Mouse (Mus musculus): ENCODE measurements around the gene Rnf5. TPM values are rescaled to one million over a fixed set of nuclear protein-coding genes. Genes with fewer than 3 reads are reported as not detected.
A peak's percentile ranks its signal among the peaks of the same experiment; 100 is the strongest.

Gene Rnf5
- polyA plus RNA-seq, 1 experiment, result 175 TPM

DNA sequence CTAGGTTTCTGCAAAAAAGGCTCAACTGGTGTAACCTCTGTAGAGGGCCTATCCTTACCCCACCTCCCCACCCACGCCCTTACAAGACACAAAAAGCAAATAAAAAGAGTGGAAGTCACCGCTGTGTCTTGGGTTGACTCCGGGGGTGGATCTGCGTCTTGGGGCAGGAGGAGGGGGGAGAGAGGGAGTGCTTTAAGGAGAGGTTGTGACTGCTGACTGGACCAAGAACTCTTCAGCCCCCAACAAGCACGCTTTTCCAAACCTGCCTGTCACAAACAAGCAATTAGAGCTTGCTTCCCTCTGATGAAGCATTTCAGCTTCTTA is 25.1 kb upstream of the Rnf5 start:
- no peak for TF ChIP-seq POLR2A (IDR thresholded peaks at IDR 0.05; ENCODE audit: control insufficient read depth, extremely low read depth, insufficient read depth, low read length, poor library complexity)
- no peak for TF ChIP-seq CTCF (IDR thresholded peaks at IDR 0.05; ENCODE audit: borderline replicate concordance, control insufficient read depth, extremely low read depth, insufficient read depth, low read length, poor library complexity)
- H3K4me3 ChIP-seq (ENCODE audit: control insufficient read depth, insufficient read depth, low read length), result peak overlapping the region; percentile 89
- 19% methylated on average over 5 of the region's 5 CpGs for WGBS
- no peaks in the 10 kb centered on the region; the same call in 1 of the 2 replicates for H3K36me3 ChIP-seq (ENCODE audit: control insufficient read depth, insufficient read depth, low read length)
- no peaks in the 10 kb centered on the region for H3K27me3 ChIP-seq (ENCODE audit: control insufficient read depth, insufficient read depth, low read length)
- peaks cover 39% of the 10 kb centered on the region for H3K4me1 ChIP-seq (replicated peaks; ENCODE audit: control insufficient read depth, insufficient read depth, low read length)
- H3K27ac ChIP-seq (ENCODE audit: control insufficient read depth, insufficient read depth, low read length), result peak overlapping the region; percentile 91
- DNase-seq, result peak; percentile 58

DNA sequence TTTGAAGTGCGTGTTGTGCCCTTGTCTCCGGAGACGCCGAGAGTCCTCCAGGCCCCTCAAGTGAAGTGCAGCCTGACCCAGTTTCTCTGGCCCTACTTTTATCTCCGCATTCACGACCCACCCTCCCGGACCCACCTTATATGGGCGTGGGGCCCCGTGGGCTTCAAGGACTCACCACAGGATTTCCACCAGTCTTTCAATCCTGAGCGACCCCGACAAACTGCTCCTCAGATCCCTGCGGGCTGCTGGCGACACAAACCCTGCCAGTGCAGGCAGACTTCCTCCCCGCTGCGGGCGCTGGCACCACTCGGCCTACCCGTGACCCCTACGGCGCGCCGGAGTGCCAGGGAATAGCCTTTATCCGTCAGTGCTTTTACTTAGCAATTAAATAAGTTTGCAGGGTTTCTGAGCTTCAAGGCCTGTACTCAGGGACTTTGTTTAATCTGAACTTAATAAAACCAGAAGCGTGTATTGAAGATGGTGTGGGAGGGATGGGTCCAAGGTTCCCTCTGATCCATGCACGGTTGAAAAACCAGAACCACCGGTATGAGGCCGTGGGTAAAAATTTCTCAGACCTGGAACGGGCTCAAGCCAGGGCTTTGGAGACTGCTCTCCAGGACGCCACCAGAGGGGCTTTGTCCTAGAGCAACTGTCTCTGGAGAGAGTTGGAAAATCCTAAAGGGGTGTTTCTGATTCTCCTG is 24.6 kb upstream of the Rnf5 start, which contains the start of gene Ppt2:
Gene Ppt2, minus strand, starts transcription at position 568 of the 701 bp plus-strand sequence.
- peaks cover 35% of the 10 kb centered on the region for H3K4me1 ChIP-seq (replicated peaks; ENCODE audit: control insufficient read depth, insufficient read depth, low read length)
- no peaks in the 10 kb centered on the region for H3K27me3 ChIP-seq (ENCODE audit: control insufficient read depth, insufficient read depth, low read length)
- 6% methylated on average over 29 of the region's 29 CpGs for WGBS
- H3K4me3 ChIP-seq (ENCODE audit: control insufficient read depth, insufficient read depth, low read length), result peak within 1 kb of the TSS; percentile 97
- H3K27ac ChIP-seq (ENCODE audit: control insufficient read depth, insufficient read depth, low read length), result peak within 1 kb of the TSS; percentile 91
- H3K36me3 ChIP-seq (ENCODE audit: control insufficient read depth, insufficient read depth, low read length), result no peaks in the 10 kb centered on the region; the same call in 1 of the 2 replicates
- no peak for TF ChIP-seq CTCF (IDR thresholded peaks at IDR 0.05; ENCODE audit: borderline replicate concordance, control insufficient read depth, extremely low read depth, insufficient read depth, low read length, poor library complexity)
- peak; percentile 38; the same call in 1 of the 2 replicates for TF ChIP-seq POLR2A (IDR thresholded peaks at IDR 0.05; ENCODE audit: control insufficient read depth, extremely low read depth, insufficient read depth, low read length, poor library complexity)
- peak; percentile 69 for DNase-seq

DNA sequence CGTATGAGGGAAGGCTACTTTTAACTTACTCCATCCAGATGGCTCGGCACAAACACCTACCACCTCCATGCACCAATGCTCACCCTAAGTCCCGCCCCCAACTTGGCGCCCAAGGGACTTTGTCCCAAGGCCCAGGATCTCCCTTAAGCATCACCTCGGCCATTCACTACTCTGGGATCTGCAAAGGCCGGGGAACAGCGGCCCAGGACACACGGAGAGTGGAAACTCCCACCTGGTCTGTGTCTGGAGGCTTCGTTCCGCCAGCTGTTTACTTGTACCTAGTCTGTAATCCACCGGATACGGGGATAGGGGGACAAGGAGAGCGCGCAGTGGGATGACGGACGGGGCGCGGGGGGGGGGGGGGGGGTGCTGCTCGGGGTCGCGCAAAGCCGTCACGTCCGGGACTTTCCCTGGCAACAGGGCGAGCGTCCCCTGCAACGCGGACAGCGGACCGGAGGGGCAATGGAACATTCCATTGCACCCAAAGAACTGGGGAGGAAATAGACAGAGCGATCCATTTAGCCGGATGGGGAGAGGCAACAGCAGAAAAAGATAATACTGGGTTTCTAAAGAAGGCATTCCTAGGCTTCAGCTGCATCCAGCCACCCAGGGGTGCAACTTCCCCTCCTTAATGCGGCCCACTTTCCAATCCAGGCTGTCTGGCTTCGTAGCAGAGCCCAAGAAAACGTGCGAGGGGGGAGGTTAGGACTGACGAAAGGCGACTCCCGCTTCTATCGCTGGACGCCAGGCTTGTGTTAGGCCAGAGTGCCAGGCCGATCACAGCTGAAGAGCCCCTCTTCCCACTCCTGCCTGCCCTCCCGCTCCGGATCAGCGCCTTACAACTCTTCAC is 23.8 kb upstream of the Rnf5 start:
- Histone ChIP-seq H3K36me3 (ENCODE audit: control insufficient read depth, insufficient read depth, low read length) (peaks cover 7% of the 10 kb centered on the region), H3K27ac (ENCODE audit: control insufficient read depth, insufficient read depth, low read length) (peak overlapping the region; percentile 91), H3K4me3 (ENCODE audit: control insufficient read depth, insufficient read depth, low read length) (peak overlapping the region; percentile 89), H3K4me1 (replicated peaks; ENCODE audit: control insufficient read depth, insufficient read depth, low read length) (peaks cover 32% of the 10 kb centered on the region), H3K27me3 (ENCODE audit: control insufficient read depth, insufficient read depth, low read length) (no peaks in the 10 kb centered on the region)
- TF ChIP-seq CTCF (IDR thresholded peaks at IDR 0.05; ENCODE audit: borderline replicate concordance, control insufficient read depth, extremely low read depth, insufficient read depth, low read length, poor library complexity), result no peak
- TF ChIP-seq POLR2A (IDR thresholded peaks at IDR 0.05; ENCODE audit: control insufficient read depth, extremely low read depth, insufficient read depth, low read length, poor library complexity), result no peak
- peak; percentile 80 for DNase-seq
- WGBS, result under 1% methylated on average over 45 of the region's 45 CpGs

DNA sequence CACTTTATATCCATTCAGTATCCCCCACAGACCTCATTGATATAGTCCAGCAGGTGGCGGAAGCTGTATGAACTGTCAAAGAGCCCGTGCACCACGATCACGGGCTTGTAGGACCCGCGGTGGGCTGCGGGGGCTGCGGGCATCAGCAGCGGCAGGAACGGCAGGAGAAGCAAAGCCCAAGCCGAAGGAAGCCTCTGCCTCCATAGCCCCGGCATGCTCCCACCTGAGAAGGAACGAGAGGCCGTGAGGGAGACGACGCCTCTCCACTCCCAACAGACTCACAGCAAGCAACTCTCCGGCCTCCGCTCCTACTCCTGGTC is 23.2 kb upstream of the Rnf5 start:
- TF ChIP-seq CTCF (IDR thresholded peaks at IDR 0.05; ENCODE audit: borderline replicate concordance, control insufficient read depth, extremely low read depth, insufficient read depth, low read length, poor library complexity) (0 out of 2 replicates have a peak, but pooled peaks have one; percentile 64), POLR2A (IDR thresholded peaks at IDR 0.05; ENCODE audit: control insufficient read depth, extremely low read depth, insufficient read depth, low read length, poor library complexity) (no peak)
- Histone ChIP-seq H3K4me1 (replicated peaks; ENCODE audit: control insufficient read depth, insufficient read depth, low read length) (peaks cover 27% of the 10 kb centered on the region), H3K4me3 (ENCODE audit: control insufficient read depth, insufficient read depth, low read length) (peak overlapping the region; percentile 89), H3K27ac (ENCODE audit: control insufficient read depth, insufficient read depth, low read length) (peak overlapping the region; percentile 89), H3K36me3 (ENCODE audit: control insufficient read depth, insufficient read depth, low read length) (peaks cover 13% of the 10 kb centered on the region), H3K27me3 (ENCODE audit: control insufficient read depth, insufficient read depth, low read length) (no peaks in the 10 kb centered on the region)
- under 1% methylated on average over 18 of the region's 18 CpGs for WGBS
- DNase-seq, result peak; percentile 58

DNA sequence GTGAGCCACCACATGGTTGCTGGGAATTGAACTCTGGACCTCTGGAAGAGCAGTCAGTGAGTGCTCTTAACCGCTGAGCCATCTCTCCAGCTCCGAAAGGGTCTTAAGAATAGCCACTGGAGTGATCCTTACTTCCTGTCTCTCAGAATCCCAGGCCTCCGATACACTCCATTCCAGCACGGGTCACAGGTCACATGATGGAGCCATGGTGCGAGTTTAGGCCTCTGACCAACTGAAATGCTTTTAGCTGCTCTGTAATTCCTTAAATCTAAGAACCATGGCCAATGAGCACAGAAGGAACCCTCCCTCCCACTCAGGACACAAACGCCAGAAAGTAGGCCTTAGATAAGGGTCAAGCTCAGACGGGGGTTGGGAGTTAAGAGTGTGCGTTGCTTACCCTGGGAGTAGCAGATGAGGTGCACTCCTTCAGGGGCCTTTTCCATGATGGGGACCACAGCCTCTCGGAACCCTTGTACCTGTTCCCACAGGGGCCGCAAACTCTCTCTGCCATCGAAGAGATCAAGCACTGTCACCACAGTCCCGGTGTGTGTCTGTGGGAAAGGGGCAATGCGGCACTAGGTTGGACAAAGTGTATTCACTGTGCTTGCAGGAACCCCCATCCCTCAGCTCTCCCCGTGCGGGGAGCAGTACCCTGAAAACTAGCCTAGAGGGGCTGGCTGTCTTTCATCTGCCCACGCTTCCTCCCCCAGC is 22.7 kb upstream of the Rnf5 start:
- peak overlapping the region; percentile 89 for H3K4me3 ChIP-seq (ENCODE audit: control insufficient read depth, insufficient read depth, low read length)
- peaks cover 17% of the 10 kb centered on the region for H3K36me3 ChIP-seq (ENCODE audit: control insufficient read depth, insufficient read depth, low read length)
- TF ChIP-seq CTCF (IDR thresholded peaks at IDR 0.05; ENCODE audit: borderline replicate concordance, control insufficient read depth, extremely low read depth, insufficient read depth, low read length, poor library complexity) (no peak), POLR2A (IDR thresholded peaks at IDR 0.05; ENCODE audit: control insufficient read depth, extremely low read depth, insufficient read depth, low read length, poor library complexity) (no peak)
- H3K27me3 ChIP-seq (ENCODE audit: control insufficient read depth, insufficient read depth, low read length), result no peaks in the 10 kb centered on the region
- no peak for DNase-seq
- peaks cover 23% of the 10 kb centered on the region for H3K4me1 ChIP-seq (replicated peaks; ENCODE audit: control insufficient read depth, insufficient read depth, low read length)
- 72% methylated on average over 16 of the region's 16 CpGs for WGBS
- peak overlapping the region; percentile 89; the same call in 1 of the 2 replicates for H3K27ac ChIP-seq (ENCODE audit: control insufficient read depth, insufficient read depth, low read length)

DNA sequence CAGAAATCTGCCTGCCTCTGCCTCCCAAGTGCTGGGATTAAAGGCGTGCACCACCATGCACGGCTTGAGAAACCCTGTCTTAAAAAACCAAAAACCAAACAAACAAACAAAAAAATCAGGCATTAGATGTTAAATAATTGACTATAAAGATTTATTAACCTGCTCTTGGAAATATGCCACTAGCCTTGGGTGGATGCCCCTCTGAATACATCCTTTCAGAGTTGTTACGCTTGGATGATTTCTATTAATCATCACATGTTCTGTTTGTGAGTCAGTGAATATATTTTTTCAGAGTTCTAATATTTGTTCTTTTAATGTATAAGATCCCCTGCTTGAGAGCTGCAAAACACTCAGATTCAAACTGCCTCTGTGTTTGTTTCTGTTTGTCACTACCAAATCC is 21.5 kb upstream of the Rnf5 start:
- DNase-seq, result no peak
- no peak overlapping the region for H3K27ac ChIP-seq (ENCODE audit: control insufficient read depth, insufficient read depth, low read length)
- WGBS, result 98% methylated on average over 3 of the region's 3 CpGs

More for the DNA sequence above, 21.5 kb upstream of the Rnf5 start:
- TF ChIP-seq POLR2A (IDR thresholded peaks at IDR 0.05; ENCODE audit: control insufficient read depth, extremely low read depth, insufficient read depth, low read length, poor library complexity) (no peak), CTCF (IDR thresholded peaks at IDR 0.05; ENCODE audit: borderline replicate concordance, control insufficient read depth, extremely low read depth, insufficient read depth, low read length, poor library complexity) (no peak)
- no peaks in the 10 kb centered on the region for H3K27me3 ChIP-seq (ENCODE audit: control insufficient read depth, insufficient read depth, low read length)
- H3K4me3 ChIP-seq (ENCODE audit: control insufficient read depth, insufficient read depth, low read length), result no peak overlapping the region
- peaks cover 19% of the 10 kb centered on the region for H3K4me1 ChIP-seq (replicated peaks; ENCODE audit: control insufficient read depth, insufficient read depth, low read length)
- peaks cover 23% of the 10 kb centered on the region for H3K36me3 ChIP-seq (ENCODE audit: control insufficient read depth, insufficient read depth, low read length)
